Mouse (Mus musculus) cortical plate, adult 2 months (tissue): ENCODE measurements at regions not wholly inside any gene's neighbourhood (a gene's known extent, or its start where the extent isn't known, plus 50 kb on each side); places are given as distances from the start of the nearest gene placed in this dataset.

Source experiments
- CTCF ChIP-seq: fragments of 200-500 bp; IDR thresholded peaks from 2 replicates; pipeline ENCODE4 v1.5.1; 2011; ENCODE audit warnings: mild to moderate bottlenecking, control low read depth, low read length; ENCODE audit not compliant: insufficient read depth; ENCODE audit errors: extremely low read depth
- POLR2A ChIP-seq: fragments of 200-500 bp; IDR thresholded peaks from 2 replicates; pipeline ENCODE4 v1.6.1; 2011; ENCODE audit warnings: mild to moderate bottlenecking, low read length, control low read depth; ENCODE audit not compliant: insufficient read depth; ENCODE audit errors: extremely low read depth

DNA sequence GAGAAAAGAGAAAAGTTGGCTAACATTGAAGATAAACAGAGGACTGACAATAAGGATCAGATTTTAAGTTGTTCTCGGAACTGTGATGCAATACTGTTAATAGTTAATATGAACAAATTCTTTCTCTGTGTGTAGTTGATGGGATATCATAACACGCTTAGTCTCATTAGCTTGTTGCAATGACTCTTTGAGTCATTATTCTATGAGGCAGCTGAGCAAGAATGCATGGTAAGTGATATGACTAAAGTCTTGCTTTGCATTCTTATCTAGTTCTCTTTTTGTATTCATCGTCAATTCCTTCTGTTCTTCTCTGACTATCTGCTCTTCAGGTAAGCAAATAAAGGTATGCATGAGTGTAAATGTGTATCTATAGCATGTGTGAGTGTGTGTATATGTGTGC lies 159.3 kb downstream of the Trim52 start:
- TF ChIP-seq POLR2A = no peak
- TF ChIP-seq CTCF = no peak
